ENCODE assay signal across 26 mouse cellular contexts in the genomic region with DNA sequence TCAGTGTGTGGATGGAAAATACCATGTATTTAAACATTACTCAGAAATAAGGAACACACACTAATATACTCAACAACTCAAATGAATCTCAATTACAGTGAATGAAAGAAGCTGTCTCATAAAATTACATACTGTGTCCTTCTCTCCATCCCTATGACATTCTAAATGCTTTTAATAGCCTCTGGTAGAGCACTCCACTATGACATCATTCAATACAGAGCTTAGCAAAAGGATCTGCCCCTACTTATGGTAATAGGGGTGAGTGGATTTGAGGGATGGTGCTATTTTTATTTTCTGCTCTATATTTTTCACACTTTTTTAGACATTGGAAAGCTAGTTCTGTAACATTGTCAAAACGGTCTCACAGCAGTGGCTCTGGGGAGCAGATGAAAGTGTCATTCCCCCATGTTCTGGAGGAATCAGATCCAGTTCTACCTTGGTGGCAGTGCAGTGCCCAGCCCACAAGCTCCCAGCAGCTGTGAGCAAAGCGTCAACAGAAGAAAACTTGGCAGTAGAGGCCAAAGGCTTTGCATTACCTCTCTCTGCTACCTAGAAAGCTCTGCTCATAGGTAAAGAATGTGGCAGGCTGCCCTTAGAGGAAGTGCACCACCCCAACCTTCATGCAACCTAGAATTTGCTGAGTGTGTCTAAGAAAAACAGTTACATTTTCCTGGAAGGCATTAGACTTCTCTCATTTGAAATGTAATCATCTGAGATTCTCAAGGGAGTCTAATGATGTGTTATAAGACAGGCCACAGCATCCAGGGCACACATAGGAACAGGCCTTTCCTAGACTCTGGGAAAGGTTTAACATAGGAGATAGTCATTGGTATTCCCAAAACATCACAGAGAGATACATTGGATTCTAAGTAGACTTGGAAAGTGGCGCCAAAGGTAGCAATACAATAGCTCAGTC.
DNase-seq lines count a peak whose midpoint lies in the region; ATAC-seq and TF ChIP-seq lines count a peak whose summit lies in the region.
"Had no signal": no experiment of that assay in that cellular context is flagged by ENCODE, and none has a peak within 500 bp of the region (broad histone marks: within the 10 kb centered on the region; RNA-seq: fewer than 3 reads in every experiment).

No protein-coding gene starts in this region.

- no peaks in the 10 kb centered on the region for H3K27me3 ChIP-seq in lung, postnatal 0 days (replicated peaks; ENCODE audit: insufficient read depth, low read length)
- no peaks in the 10 kb centered on the region for H3K27me3 ChIP-seq in intestine, embryonic 15.5 days (replicated peaks)
- H3K27me3 ChIP-seq: CH12.LX; embryonic facial prominence, embryonic 12.5 days; forebrain, embryonic 12.5 days; heart, embryonic 15.5 days; hindbrain, embryonic 15.5 days; Patski had no signal

- H3K36me3 ChIP-seq in lung, postnatal 0 days (ENCODE audit: insufficient read depth, low read length), result no peaks in the 10 kb centered on the region
- no peaks in the 10 kb centered on the region for H3K36me3 ChIP-seq in intestine, embryonic 15.5 days
- H3K36me3 ChIP-seq: embryonic facial prominence, embryonic 12.5 days; forebrain, embryonic 12.5 days; heart, embryonic 10.5 days; heart, embryonic 15.5 days; hindbrain, embryonic 15.5 days had no signal

- H3K9me3 ChIP-seq in lung, postnatal 0 days (ENCODE audit: low read length), result no peaks in the 10 kb centered on the region
- no peaks in the 10 kb centered on the region for H3K9me3 ChIP-seq in intestine, embryonic 15.5 days
- H3K9me3 ChIP-seq: embryonic facial prominence, embryonic 12.5 days; forebrain, embryonic 12.5 days; heart, embryonic 10.5 days; heart, embryonic 15.5 days; hindbrain, embryonic 15.5 days had no signal

- no peak overlapping the region for H3K4me3 ChIP-seq in lung, postnatal 0 days (ENCODE audit: low read depth, low read length)
- no peak overlapping the region for H3K4me3 ChIP-seq in lung, adult 2 months (replicated peaks; ENCODE audit: extremely low read depth, low read depth, low read length)
- no peak overlapping the region for H3K4me3 ChIP-seq in intestine, embryonic 15.5 days (replicated peaks)
- H3K4me3 ChIP-seq: embryonic facial prominence, embryonic 12.5 days; forebrain, embryonic 12.5 days; heart, embryonic 10.5 days; heart, embryonic 15.5 days; hindbrain, embryonic 15.5 days had no signal

- 0 out of 2 replicates have a peak, but pooled peaks have one; percentile 26 for TF ChIP-seq EP300 in lung, postnatal 0 days (IDR thresholded peaks at IDR 0.05)

- intact Hi-C loops in heart, postnatal 14 days (cut with DNase I), result loop anchor here (5.0 kb wide), 1 partner anchor 83 kb away; no protein-coding TSS in a partner anchor

- TF ChIP-seq CTCF in lung, postnatal 0 days (IDR thresholded peaks at IDR 0.05), result no peak
- TF ChIP-seq CTCF in lung, adult 2 months (IDR thresholded peaks at IDR 0.05; ENCODE audit: insufficient read depth, low read length), result no peak
- no peak for TF ChIP-seq CTCF in brain, embryonic 14.5 days (IDR thresholded peaks at IDR 0.05; ENCODE audit: borderline replicate concordance, extremely low read depth, insufficient read depth, insufficient read length)

- peak; percentile 56; the same call in 1 of the 2 replicates for ATAC-seq in lung, postnatal 0 days
- ATAC-seq in intestine, embryonic 15.5 days, result no peak
- ATAC-seq: activated CD4-positive, CD25-positive, alpha-beta regulatory T cell, adult 4 months; forebrain, postnatal 0 days; inflammation-experienced regulatory T-cells, adult 6 months; Patski had no signal

- no peak overlapping the region for H3K9ac ChIP-seq in lung, postnatal 0 days (replicated peaks; ENCODE audit: low read depth)
- no peak overlapping the region for H3K9ac ChIP-seq in intestine, embryonic 15.5 days
- H3K9ac ChIP-seq: embryonic facial prominence, embryonic 12.5 days; forebrain, embryonic 12.5 days; forebrain, postnatal 0 days; heart, embryonic 15.5 days; hindbrain, embryonic 15.5 days had no signal

- peak; percentile 60 for DNase-seq in heart, adult 11 months
- DNase-seq in heart, postnatal 14 days, result no peak
- peak; percentile 65 for DNase-seq in lung, postnatal 0 days (ENCODE audit: low spot score)
- no peak for DNase-seq in lung, adult 2 months
- peak; percentile 19 for DNase-seq in brain, embryonic 14.5 days (ENCODE audit: low read depth)
- DNase-seq in lung, postnatal 36 days, result peak; percentile 25
- no peak for DNase-seq in retina, postnatal 1 day
- DNase-seq: adrenal gland, postnatal 14 days; cerebellum, adult 11 months; cerebellum, adult 8-10 months; cerebellum, postnatal 14 days; embryo, embryonic 11 days; forebrain, postnatal 0 days; gastrocnemius, postnatal 36 days; heart, adult 18-20 months; heart, postnatal 36 days had no signal

- no peak for TF ChIP-seq POLR2A in lung, adult 2 months (IDR thresholded peaks at IDR 0.05; ENCODE audit: borderline replicate concordance, extremely low read depth, low read depth, low read length)
- no peak for TF ChIP-seq POLR2A in brain, embryonic 14.5 days (IDR thresholded peaks at IDR 0.05; ENCODE audit: borderline replicate concordance, extremely low read depth, insufficient read depth, insufficient read length, poor library complexity, severe bottlenecking)

- WGBS in lung, postnatal 0 days, result 75% methylated on average over 3 of the region's 3 CpGs
- WGBS in lung, adult 2 months, result 77% methylated on average over 3 of the region's 3 CpGs
- 89% methylated on average over 3 of the region's 3 CpGs for WGBS in intestine, embryonic 15.5 days

- H3K4me1 ChIP-seq in lung, postnatal 0 days (ENCODE audit: insufficient read depth, low read depth, low read length), result no peaks in the 10 kb centered on the region
- H3K4me1 ChIP-seq in lung, adult 2 months (ENCODE audit: control insufficient read depth, insufficient read depth, low read length), result no peaks in the 10 kb centered on the region
- H3K4me1 ChIP-seq in intestine, embryonic 15.5 days (replicated peaks), result no peaks in the 10 kb centered on the region
- H3K4me1 ChIP-seq: embryonic facial prominence, embryonic 12.5 days; forebrain, embryonic 12.5 days; hindbrain, embryonic 15.5 days had no signal

- H3K27ac ChIP-seq in lung, postnatal 0 days (ENCODE audit: low read length), result no peak overlapping the region
- H3K27ac ChIP-seq in intestine, embryonic 15.5 days, result no peak overlapping the region
- H3K27ac ChIP-seq: embryonic facial prominence, embryonic 12.5 days; forebrain, embryonic 12.5 days; heart, embryonic 10.5 days; heart, embryonic 15.5 days; hindbrain, embryonic 15.5 days had no signal

- H3K4me2 ChIP-seq in lung, postnatal 0 days (replicated peaks; ENCODE audit: low read depth, low read length), result no peak overlapping the region
- no peak overlapping the region for H3K4me2 ChIP-seq in intestine, embryonic 15.5 days (replicated peaks)
- H3K4me2 ChIP-seq: embryonic facial prominence, embryonic 12.5 days; forebrain, embryonic 12.5 days; heart, embryonic 15.5 days; hindbrain, embryonic 15.5 days had no signal

Comparison
In these comparisons a context has a peak if more than half of its experiments do, and no peak if none do; other contexts are left out.
1. DNase-seq: peak in heart, adult 11 months (single experiment), lung, postnatal 0 days (single experiment), brain, embryonic 14.5 days (single experiment) and lung, postnatal 36 days (single experiment); none in heart, postnatal 14 days (0 of 2), lung, adult 2 months (single experiment) and retina, postnatal 1 day (single experiment).